Mouse (Mus musculus): ENCODE data around the gene Slc17a7.

Slc17a7 gene

GRCm38 (mm10) chr7:45196994-45197393, 33.2 kb downstream of the Slc17a7 start:
- in situ Hi-C loops (cut with MseI, MboI) = no loop called here

- in situ Hi-C loops (cut with MseI, MboI) = no loop called here
Measured at GRCm38 (mm10) chr7:45198435-45198834, 34.7 kb downstream of the Slc17a7 start.

DNA sequence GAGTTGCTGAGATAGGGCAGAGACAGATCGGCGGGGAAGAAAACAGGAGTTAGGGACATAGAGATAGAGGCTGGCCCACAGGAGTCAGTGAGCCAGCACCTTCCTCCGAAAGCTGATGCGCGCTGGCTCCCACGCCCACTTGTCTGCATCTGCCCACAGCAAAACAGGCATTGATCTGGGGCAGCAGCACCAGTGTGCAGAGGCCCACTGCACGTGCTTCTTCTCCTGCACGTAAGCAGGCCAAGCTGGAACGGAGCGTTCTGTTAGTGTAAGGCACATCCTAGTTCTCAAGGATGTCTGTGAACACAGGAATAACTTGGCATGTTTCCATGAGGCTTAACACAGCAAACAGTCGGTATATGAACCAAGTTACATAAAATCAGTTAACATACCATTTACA, 35.2 kb downstream of the Slc17a7 start:
- in situ Hi-C loops (cut with MseI, MboI) = no loop called here

DNA sequence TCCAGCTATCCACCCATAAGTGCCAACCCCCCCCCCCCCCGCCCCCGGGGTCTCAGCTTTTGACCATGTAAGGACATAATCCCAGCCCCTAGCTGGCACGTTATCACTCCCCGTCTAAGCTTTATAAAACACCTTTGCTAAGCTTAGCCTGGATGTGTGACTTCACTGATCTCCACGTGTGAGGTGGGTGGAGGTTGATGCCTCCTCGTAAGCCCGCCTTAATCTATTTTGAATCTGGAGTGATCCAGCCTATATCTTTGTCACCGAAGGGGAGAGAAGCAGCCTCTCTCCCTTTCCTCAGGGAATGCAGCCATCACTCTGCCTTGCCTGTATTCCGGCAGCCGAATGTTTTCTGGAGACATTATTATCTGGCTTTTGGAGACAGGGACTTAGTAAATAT, 38.9 kb downstream of the Slc17a7 start:
- in situ Hi-C loops (cut with MseI, MboI) = loop anchor here in 1 of 2 experiments (5.0 kb wide), 1 partner anchor 40 kb away; the partner anchor contains the start of gene Slc17a7

DNA sequence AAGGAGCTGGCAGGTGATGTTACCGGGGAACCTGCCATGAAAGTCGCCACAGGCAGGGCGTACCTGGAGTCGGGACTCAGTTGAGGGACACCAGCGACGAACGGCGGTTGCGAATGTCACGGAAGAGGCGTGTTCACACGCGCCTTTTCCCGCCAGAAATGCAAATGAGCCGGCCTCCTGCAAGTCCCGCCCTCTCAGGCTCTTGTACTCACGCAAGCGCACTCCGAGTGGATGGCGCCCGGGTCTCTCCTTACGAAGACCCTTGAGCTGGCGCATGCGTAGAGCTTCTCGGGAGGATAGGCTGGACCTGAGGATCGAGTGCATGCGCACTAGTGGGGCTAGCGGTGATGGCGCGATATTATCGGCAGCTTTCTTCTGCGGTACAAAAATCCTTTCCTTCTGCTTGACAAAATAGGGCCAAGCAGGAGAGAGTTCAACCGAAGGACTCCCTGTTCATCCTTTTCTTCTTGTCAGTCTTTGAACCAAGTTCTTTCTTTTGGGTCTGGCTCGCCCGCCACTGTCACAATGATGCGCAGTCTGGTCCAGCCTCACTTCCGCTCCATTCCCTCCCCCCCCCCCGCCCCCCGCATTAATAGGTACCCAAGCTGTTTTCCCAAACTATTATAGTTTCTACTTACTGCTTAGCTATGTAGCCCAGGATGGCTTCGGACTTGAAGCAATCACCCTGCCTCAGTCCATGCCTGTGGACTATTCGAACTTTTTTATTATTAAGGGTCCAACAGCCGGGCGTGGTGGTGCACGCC, 40.8 kb downstream of the Slc17a7 start, which contains the start of gene Ccdc155:
Gene Ccdc155, minus strand, starts transcription at position 513 of the 764 bp plus-strand sequence.
- in situ Hi-C loops (cut with MseI, MboI) = loop anchor here in 1 of 2 experiments (5.0 kb wide), 1 partner anchor 42 kb away; the partner anchor contains the start of gene Slc17a7

GRCm38 (mm10) chr7:45208260-45208659, 44.5 kb downstream of the Slc17a7 start:
- in situ Hi-C loops (cut with MseI, MboI) = no loop called here

GRCm38 (mm10) chr7:45211070-45211469, 47.3 kb downstream of the Slc17a7 start:
- in situ Hi-C loops (cut with MseI, MboI) = no loop called here

DNA sequence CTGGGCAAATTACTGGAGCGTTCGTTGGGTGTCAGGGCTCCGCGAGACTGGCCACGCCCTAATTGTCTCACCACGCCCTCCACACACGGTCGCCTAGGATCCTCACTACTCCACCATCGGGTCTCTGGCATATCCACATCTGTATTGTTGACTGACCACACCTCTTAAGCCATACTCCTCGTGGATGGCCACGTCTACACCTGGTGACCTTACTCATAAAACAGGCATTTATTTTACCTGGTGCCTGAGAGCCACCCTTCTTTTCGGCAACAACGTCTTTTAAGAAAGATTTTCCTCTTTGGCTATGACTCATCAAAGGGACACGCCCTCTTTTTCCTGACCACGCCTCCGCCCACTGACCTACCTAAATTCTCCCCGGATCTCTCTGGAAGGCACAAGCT, 48.1 kb downstream of the Slc17a7 start, which contains the start of gene Dkkl1:
Gene Dkkl1, minus strand, starts transcription at position 297 of the 401 bp plus-strand sequence.
- in situ Hi-C loops (cut with MseI, MboI) = no loop called here

DNA sequence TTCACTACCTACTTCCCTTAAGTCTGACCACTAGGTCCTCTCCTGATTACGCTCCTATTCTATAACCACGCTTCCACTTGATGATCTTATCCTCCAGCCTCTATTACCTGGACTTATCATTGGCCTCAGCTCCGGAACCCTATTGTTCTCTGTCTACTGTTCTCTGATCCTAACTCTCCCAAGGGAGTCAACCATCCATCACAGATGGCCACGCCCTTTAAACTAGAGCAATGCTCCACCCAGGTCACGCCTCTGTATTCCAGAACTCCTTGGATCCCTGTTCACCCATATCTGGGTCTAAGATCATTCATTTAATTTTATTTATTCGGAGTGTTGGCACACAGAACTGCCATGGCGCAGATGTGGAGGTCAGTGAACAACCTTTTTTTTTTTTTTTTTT, 48.6 kb downstream of the Slc17a7 start:
- in situ Hi-C loops (cut with MseI, MboI) = no loop called here

DNA sequence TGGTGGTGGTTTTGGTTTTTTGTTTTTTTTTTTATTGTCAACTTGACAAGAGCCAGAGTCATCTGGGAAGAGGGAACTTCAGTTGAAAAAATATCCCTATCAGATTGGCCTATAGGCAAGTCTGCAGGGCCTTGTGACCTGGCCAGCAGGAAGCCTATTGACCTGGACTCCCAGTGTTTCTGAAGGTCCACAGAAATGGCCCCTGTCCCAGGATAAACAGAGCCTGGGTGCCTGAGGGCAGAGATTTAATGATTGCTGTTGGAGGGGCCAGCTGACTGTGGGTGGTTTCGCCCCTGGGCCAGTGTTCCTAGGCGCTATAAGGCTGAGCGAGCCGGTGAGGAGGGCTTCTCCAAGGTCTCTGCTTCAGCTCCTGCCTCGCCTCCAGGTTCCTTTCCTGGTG, 50.0 kb downstream of the Slc17a7 start:
- in situ Hi-C loops (cut with MseI, MboI) = no loop called here

DNA sequence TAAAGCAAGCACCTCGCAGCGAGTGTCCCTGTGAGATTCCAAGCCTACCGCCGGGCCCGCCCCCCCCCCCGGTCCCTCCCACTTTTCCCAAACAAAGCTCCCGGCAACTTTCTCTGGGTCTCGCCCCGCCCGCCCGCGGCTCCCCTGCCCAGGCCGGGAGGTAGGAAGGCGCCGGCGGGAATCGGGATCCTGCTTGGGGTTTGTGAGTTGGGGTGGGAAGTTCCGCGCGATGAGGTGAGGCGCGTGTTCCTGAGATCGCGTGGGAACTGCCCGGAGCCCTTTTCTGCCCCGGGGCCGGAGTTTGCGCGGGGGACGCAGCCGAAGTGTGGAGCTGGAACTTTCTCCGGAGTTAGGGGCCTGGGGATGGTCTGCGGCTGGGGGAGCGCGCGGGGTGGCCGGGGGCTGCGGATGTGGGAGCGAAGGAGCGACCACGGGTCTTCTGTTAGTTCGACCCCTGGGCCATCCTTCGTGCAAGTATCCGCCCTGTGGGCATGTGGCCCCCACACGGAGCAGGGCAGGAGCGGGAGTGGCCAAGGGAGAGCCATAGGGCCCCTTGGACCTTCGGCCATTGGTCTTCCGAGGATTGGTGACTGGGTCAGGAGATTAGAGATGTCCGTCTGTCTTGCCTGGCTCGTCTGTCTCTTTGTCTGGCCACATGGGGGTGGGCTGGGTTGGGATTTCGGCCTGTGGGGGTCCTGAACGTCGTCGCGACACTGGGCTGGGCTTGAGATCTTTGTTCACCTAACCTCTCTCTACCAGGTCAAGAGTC, 52.1 kb downstream of the Slc17a7 start, which contains the start of gene Tead2:
Gene Tead2, plus strand, starts transcription at position 81 of the 769 bp plus-strand sequence.
- in situ Hi-C loops (cut with MseI, MboI) = no loop called here

DNA sequence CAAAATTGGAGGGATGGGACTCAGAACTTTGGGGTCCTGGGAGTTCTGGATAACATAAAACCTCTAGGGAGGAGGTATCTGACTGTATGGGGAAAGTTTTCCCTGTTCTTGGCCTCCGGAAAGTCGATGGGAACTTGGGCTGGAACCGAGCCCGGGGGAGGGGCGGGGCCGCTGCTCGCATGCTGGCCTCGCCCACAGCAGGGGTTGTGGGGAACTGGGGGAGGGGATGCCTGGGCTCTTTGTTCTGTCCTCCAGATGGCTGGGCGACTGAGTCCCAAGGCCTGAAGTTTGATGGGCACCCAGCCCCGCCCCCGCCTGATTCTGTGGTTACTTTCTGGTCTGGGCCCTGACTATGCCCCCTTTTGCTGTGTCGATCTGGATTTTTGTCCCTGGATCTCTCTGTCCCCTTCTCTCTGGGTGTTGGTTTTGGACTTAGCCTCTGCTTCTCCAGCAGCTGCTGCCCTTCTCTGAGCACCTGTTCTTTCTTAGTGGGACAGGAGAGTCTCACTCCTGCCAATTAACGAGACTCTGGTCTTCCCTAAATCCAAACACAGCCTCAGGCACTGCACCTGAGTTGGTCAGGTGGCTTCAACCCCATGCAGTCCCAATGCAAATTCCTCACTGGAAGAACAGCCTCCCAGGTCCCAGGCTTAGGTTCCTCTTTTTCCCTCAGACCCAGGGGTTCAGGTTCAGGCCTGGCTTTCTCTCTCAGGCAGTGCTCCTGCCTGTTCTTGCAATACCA, 52.9 kb downstream of the Slc17a7 start:
- in situ Hi-C loops (cut with MseI, MboI) = no loop called here

DNA sequence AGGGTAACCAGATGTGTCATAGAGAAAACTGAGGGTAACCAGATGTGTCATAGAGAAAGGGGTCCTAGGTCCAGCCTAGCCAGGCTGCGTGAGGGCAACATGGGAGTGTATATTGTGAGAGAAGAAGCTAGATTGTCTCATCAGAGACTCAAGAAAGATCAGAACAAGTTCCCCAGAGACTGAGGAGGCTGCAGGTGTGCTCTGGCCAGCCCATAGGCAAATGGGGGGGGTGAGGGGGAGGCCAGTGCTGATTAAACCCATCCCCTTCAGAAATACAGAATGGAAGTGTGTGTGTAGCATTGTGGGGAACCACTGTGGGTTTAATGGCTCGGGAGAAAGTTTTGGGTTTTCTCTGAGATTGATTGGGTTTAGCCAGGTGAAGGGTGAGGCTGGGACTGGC, 57.9 kb downstream of the Slc17a7 start:
- in situ Hi-C loops (cut with MseI, MboI) = no loop called here

DNA sequence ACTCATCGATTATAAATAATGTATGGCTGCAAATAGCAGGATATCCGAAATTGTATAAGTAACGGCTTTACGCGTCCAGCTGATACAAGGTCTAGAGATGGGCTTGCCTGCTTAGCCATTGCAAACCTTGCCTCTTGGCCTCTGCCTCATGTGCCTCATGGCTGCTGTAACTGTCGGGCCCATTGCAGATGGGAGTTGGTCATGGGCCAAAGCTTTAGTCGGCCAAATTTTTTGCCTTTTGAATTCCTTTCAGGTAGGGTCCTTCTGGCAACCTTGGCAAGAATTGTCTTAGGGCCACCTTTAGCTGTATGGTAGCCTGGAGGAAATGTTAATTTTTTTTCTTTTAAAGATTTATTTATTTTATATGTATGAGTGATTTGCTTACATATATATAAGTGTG, 61.1 kb downstream of the Slc17a7 start:
- in situ Hi-C loops (cut with MseI, MboI) = no loop called here

Data from mouse trophoblast stem cell (cell line).